Mouse (Mus musculus): ENCODE results near the gene Wdr77.

GRCm38 (mm10) chr3:105910519-105911190 lies 48.5 kb upstream of the Wdr77 start:
- TF ChIP-seq CTCF (IDR thresholded peaks at IDR 0.05; ENCODE audit: low read depth, low read length) (no peak), POLR2A (IDR thresholded peaks at IDR 0.05; ENCODE audit: extremely low read depth, insufficient read depth, low read length) (no peak)
